Mouse (Mus musculus) neural tube, embryonic 13.5 days (tissue): ENCODE results near the gene Ogn. TPM values are rescaled to one million over a fixed set of nuclear protein-coding genes. Genes with fewer than 3 reads are reported as not detected.

Experiments
- ATAC-seq: fragments of 200-750 bp; cut with Nextera tagmentation; 2 replicates; pipeline ENCODE4 v1.8.0; 2017; ENCODE audit warnings: low read depth, mild to moderate bottlenecking, moderate TSS enrichment, moderate library complexity
- H3K27ac ChIP-seq: fragments of 300-500 bp; sonication (generic); replicated peaks from 2 replicates; pipeline ENCODE4 v1.5.1; 2015; ENCODE audit warnings: moderate library complexity, mild to moderate bottlenecking, inconsistent platforms
- H3K27me3 ChIP-seq: fragments of 300-500 bp; sonication (generic); 2 replicates; pipeline ENCODE4 v1.6.1; 2015; ENCODE audit warnings: mild to moderate bottlenecking, inconsistent platforms
- H3K36me3 ChIP-seq: fragments of 300-500 bp; sonication (generic); 2 replicates; pipeline ENCODE4 v1.6.1; 2015; ENCODE audit warnings: mild to moderate bottlenecking, inconsistent platforms
- H3K4me1 ChIP-seq: fragments of 300-500 bp; sonication (generic); replicated peaks from 2 replicates; pipeline ENCODE4 v1.6.1; 2015; ENCODE audit warnings: inconsistent platforms
- H3K4me2 ChIP-seq: fragments of 300-500 bp; sonication (generic); 2 replicates; pipeline ENCODE4 v1.6.1; 2015; ENCODE audit warnings: inconsistent platforms, mild to moderate bottlenecking, moderate library complexity
- H3K4me3 ChIP-seq: fragments of 300-500 bp; sonication (generic); 2 replicates; pipeline ENCODE4 v1.5.1; 2015; ENCODE audit warnings: mild to moderate bottlenecking, inconsistent platforms
- H3K9ac ChIP-seq: fragments of 300-500 bp; sonication (generic); 2 replicates; pipeline ENCODE4 v1.6.1; 2015; ENCODE audit warnings: moderate library complexity, mild to moderate bottlenecking, inconsistent platforms
- H3K9me3 ChIP-seq: fragments of 300-500 bp; sonication (generic); 2 replicates; pipeline ENCODE4 v1.6.1; 2016; ENCODE audit warnings: inconsistent platforms
- WGBS: fragments of 180-500 bp; shearing (Covaris S2); methylation state at CpG from one replicate; pipeline ENCODE4 v1.1.7; 2015; 5-methylcytosine and 5-hydroxymethylcytosine counted together
- polyA plus RNA-seq: library from polyadenylated mRNA; unstranded; fragments of >200 nt; fragmentation: Nextera tagmentation; extraction: Ambion mirVana; gene quantifications from 2 replicates; pipeline ENCODE4 v1.2.1, GENCODE M21; 2015

The Ogn gene
- polyA plus RNA-seq, 1 experiment from 2014 or later = 17.0 TPM

DNA sequence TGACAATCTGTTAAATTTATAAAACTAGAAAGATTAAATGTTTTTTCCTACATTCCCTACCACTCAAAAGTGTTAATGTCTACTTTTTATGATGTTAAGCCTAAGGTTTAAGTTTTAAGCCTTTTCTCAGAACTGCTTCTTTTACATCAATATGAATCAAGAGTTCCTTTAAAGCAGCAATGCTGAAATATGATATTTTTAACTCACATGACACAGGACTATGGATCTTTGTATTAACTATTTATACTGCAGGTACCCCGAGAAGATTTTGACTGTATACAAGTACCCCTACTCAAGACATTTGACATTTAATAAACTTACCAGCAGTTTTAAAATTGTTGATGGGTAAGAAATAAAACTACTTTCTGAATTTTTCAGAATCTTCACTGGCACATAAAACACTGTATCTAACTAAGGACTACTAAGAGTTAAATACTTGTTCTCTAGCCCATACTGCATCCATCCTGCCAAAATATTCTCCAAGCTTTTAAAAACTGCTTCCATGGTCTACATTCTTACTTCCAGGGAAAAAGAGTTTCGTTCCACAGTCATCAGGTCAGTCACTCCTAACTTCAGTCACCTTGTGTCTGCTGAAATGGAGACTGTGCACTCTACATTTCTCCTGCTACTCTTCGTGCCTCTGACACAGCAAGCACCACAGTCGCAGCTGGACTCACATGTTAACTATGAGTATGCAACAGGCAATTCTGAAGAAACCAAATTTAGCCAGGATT lies 910 bp downstream of the Ogn start:
- no peak for ATAC-seq
- no peak overlapping the region for H3K4me3 ChIP-seq
- no peak overlapping the region for H3K27ac ChIP-seq
- no peaks in the 10 kb centered on the region for H3K4me1 ChIP-seq
- WGBS = 83% methylated on average over 4 of the region's 4 CpGs
- H3K27me3 ChIP-seq = no peaks in the 10 kb centered on the region
- H3K9me3 ChIP-seq = no peaks in the 10 kb centered on the region
- 0 out of 2 replicates have a peak overlapping the region, but pooled peaks have one; percentile 13 for H3K4me2 ChIP-seq
- H3K9ac ChIP-seq = no peak overlapping the region
- H3K36me3 ChIP-seq = no peaks in the 10 kb centered on the region

DNA sequence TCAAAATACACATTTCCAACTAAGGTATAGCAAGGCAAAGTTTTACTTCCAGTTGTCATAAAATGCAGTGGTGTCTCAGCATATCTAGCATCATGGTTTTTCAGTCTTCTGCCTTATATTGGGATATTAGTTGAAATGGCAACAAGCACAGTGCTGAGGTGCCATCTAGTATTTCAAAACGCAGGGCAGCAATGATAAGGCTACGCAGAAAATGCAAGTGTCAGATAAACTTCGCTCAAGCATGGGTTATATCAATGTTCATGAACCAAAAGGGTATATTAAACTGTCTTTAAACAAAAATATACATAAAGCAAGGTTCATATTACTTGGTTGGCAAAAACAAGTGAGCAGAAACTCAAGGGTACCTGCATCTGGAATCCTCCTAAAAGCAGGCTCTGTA lies 9.2 kb downstream of the Ogn start:
- no peak overlapping the region for H3K27ac ChIP-seq
- 92% methylated on average over 3 of the region's 3 CpGs for WGBS

DNA sequence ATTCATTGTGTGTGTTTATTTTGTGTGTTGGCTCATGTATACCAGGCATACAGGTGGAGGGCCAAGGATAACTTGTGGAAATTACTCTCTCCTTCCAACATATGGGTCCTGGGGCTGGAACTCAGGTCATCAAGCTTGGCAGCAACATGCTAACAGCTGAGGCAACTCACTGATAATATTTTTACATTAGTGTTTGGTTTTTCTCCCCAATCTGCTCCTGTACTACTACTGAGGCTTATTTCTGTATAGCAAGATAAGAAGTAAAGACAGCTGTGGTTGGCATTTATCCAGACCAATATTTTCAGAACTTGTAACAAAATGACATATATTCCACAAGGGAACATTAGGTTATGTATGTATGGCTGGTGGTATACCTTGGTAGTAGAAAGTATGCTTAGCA lies 10.5 kb downstream of the Ogn start:
- H3K36me3 ChIP-seq = no peaks in the 10 kb centered on the region
- no peak overlapping the region for H3K9ac ChIP-seq
- no peaks in the 10 kb centered on the region for H3K27me3 ChIP-seq
- H3K27ac ChIP-seq = no peak overlapping the region
- H3K4me2 ChIP-seq = no peak overlapping the region
- no peak for ATAC-seq
- H3K4me3 ChIP-seq = no peak overlapping the region
- no peaks in the 10 kb centered on the region for H3K4me1 ChIP-seq
- no peaks in the 10 kb centered on the region for H3K9me3 ChIP-seq

More for the DNA sequence above, 9.2 kb downstream of the Ogn start:
- no peaks in the 10 kb centered on the region for H3K9me3 ChIP-seq
- ATAC-seq = no peak
- H3K4me2 ChIP-seq = no peak overlapping the region
- H3K36me3 ChIP-seq = no peaks in the 10 kb centered on the region
- H3K9ac ChIP-seq = no peak overlapping the region
- no peak overlapping the region for H3K4me3 ChIP-seq
- H3K4me1 ChIP-seq = no peaks in the 10 kb centered on the region
- no peaks in the 10 kb centered on the region for H3K27me3 ChIP-seq

DNA sequence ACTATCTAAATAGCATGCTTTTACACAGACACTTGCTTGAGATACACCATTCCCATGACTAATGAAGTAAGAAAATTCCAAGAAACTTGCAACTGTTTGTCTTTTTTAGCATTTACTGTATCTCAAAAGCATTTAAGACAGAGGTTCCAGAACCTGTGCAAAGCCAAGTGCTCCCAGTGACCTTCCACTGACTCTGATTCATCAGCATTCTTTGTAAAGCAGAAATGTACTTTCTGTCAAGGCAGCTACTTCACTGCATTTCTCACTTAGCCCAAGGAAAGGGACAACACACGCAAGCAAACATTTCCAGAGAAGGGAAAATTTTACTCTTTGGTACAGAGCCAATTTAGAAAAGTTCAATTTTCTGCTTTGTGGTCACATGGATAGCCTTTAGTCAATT lies 15.4 kb downstream of the Ogn start:
- H3K4me3 ChIP-seq = no peak overlapping the region
- 80% methylated on average over 1 of the region's 1 CpGs for WGBS
- no peak for ATAC-seq
- H3K4me2 ChIP-seq = no peak overlapping the region
- no peak overlapping the region for H3K27ac ChIP-seq
- no peaks in the 10 kb centered on the region for H3K4me1 ChIP-seq
- no peaks in the 10 kb centered on the region for H3K9me3 ChIP-seq
- H3K27me3 ChIP-seq = no peaks in the 10 kb centered on the region
- no peak overlapping the region for H3K9ac ChIP-seq
- no peaks in the 10 kb centered on the region for H3K36me3 ChIP-seq

DNA sequence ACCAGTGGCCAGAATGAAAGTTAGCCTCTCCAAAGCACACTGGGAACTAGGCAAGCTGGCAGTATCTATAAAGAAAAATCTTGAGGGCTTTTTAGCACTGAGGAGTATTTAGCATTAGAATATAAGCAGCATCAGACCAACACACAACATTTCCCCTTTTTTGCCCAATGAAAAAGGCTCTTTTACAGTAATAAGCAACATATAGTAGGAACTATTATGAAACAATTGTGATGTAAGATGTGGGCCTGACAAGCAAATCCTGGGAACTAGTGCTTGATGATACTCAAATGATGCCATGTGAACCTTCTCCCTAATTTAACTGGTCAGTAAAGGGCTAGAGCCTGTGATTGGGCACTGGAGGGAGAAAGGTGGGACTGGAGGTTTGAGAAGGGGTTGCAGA lies 20.3 kb downstream of the Ogn start:
- no peak overlapping the region for H3K4me3 ChIP-seq
- no peak overlapping the region for H3K27ac ChIP-seq
- H3K27me3 ChIP-seq = no peaks in the 10 kb centered on the region
- H3K4me2 ChIP-seq = no peak overlapping the region
- H3K36me3 ChIP-seq = no peaks in the 10 kb centered on the region
- no peak overlapping the region for H3K9ac ChIP-seq
- no peak for ATAC-seq
- H3K9me3 ChIP-seq = no peaks in the 10 kb centered on the region
- no peaks in the 10 kb centered on the region for H3K4me1 ChIP-seq

DNA sequence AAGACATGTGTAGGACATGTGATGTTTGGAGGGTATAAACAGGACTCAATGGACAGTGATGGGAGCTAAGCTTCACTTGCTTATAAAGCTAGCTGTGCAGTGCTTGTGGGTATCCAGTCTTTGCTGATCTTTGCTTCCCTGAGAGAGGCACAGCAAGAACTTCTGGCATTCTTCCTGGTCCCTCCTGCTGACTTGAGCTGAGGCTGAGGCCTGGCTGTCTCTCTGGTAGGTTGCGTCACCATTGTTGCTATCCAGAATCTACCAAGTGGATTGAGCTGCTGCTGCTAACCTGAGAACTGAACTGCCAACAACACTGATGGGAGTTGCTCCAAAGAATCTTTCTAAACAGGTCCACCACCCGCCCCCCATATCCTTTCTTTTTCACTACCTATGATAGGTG lies 21.2 kb downstream of the Ogn start:
- no peaks in the 10 kb centered on the region for H3K4me1 ChIP-seq
- H3K27ac ChIP-seq = no peak overlapping the region
- WGBS = 86% methylated on average over 2 of the region's 2 CpGs
- H3K9me3 ChIP-seq = no peaks in the 10 kb centered on the region
- no peak for ATAC-seq
- no peak overlapping the region for H3K4me2 ChIP-seq
- H3K27me3 ChIP-seq = no peaks in the 10 kb centered on the region
- no peak overlapping the region for H3K4me3 ChIP-seq
- H3K36me3 ChIP-seq = no peaks in the 10 kb centered on the region
- H3K9ac ChIP-seq = no peak overlapping the region

DNA sequence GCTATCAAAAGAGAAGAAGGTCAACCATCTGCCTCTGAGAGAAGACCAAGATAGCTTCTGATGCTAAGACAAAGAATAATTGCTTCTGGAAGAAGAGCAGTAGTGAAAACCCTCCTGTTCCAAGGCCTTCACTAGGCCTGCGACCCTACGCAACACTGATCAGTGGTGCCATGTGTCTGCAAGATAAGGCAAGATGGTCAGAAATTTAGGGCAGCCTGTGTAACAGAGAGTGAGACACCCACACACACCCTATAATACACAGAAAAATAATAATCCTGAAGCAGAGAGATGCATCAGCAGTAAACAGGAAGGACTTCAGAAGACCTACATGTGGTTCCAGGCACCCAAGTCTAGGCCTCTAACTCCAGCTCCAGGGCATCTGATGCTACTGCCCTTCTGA lies 32.1 kb downstream of the Ogn start:
- no peaks in the 10 kb centered on the region for H3K9me3 ChIP-seq
- WGBS = 94% methylated on average over 2 of the region's 2 CpGs
- H3K9ac ChIP-seq = no peak overlapping the region
- H3K36me3 ChIP-seq = no peaks in the 10 kb centered on the region
- H3K4me2 ChIP-seq = no peak overlapping the region
- no peak overlapping the region for H3K4me3 ChIP-seq
- no peaks in the 10 kb centered on the region for H3K27me3 ChIP-seq
- no peaks in the 10 kb centered on the region for H3K4me1 ChIP-seq
- no peak overlapping the region for H3K27ac ChIP-seq
- ATAC-seq = no peak

DNA sequence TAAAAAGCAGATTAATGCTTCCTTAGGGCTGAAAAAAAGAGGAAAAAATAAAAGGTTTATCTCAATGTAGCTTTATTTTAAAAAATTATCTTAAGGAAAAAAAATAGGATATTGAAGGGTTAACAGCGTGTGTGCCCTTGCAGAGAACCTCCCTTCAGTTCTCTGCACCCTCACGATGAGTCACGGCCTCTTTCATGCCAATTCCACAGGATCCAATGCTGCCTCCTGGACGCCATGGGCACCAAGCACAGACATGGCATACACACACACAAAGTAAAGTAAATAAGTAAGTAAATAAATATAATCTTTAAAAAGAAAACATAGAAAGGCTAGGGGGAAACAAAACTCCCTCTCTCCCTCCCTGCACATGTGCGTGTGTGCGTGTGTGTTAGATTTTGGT lies 34.8 kb downstream of the Ogn start:
- Histone ChIP-seq H3K27me3 (no peaks in the 10 kb centered on the region), H3K4me3 (no peak overlapping the region), H3K27ac (no peak overlapping the region), H3K36me3 (no peaks in the 10 kb centered on the region), H3K9ac (no peak overlapping the region), H3K4me2 (no peak overlapping the region), H3K4me1 (no peaks in the 10 kb centered on the region), H3K9me3 (no peaks in the 10 kb centered on the region)
- 82% methylated on average over 6 of the region's 6 CpGs for WGBS
- no peak for ATAC-seq

DNA sequence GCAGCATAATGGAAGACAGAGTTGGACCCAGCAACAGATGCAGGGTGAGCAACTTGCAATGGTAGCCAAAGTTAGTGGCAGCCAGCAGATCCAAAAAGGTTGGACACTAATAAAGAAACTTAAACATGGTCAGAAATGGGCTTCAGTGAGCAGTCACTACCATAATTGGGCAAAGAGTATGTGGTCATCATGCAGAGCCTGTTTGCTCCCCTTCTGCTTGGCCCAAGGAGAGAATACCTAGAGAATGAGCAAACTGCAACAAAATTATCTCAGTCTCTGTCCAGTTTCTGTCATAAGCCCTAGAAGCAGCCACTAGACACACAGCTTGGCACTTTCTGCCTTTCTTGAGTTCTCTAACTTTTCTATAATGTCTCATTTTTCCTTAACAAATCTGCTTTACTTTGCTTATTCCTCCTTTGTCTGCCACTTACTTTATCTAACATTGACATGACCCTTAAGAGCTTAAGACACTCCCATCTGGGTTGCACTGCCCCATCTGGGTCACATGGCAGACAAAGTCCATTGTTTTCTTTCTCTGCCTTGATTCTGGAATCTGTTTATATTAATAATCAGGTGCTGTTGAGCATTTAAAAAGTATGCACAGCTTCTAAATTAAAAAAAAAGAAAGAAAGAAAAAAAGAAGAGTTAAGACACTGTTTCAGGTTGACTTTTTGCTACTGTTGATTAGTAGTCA lies 36.0 kb downstream of the Ogn start:
- no peak for ATAC-seq
- H3K9me3 ChIP-seq = no peaks in the 10 kb centered on the region

DNA sequence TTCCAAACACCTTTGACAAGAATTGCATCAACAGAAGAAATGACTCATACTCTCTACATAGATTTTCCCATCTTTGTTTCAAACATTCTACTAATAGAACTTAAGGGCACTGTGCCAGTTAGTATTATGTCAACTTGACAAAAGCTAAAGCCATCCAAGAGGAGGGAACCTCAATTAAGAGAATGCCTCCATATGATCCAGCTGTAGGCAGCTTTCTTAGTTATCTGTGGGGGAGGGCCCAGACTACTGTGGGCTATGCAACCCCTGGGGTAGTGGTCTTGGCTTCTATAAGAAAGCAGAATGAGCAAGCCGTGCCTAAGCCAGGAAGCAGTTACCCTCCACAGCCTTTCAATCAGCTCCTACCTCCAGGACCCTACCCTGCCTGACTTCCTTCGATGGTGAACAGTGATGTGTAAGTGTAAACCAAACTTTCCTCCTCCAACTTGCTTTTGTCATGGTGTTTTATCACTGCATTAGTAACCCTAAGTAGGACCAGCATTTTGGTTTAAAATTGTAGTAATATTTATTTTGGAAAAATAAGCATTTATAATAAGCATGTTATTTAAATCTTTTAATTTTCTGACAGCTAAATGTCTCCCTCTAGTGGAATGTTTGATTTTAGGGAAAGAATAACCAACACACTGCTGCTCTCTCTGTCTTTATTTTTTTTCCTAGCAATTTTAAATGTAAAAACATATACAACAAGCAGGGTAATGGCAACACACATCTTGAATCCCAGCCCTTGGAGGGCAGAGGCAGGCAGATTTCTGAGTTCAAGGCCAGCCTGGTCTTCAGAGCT lies 37.1 kb downstream of the Ogn start:
- no peak for ATAC-seq
- Histone ChIP-seq H3K9me3 (no peaks in the 10 kb centered on the region), H3K4me3 (no peak overlapping the region), H3K9ac (no peak overlapping the region), H3K4me1 (no peaks in the 10 kb centered on the region), H3K27ac (no peak overlapping the region), H3K27me3 (no peaks in the 10 kb centered on the region), H3K36me3 (no peaks in the 10 kb centered on the region), H3K4me2 (no peak overlapping the region)
- WGBS = 77% methylated on average over 2 of the region's 2 CpGs

More for the DNA sequence above, 36.0 kb downstream of the Ogn start:
- Histone ChIP-seq H3K27me3 (no peaks in the 10 kb centered on the region), H3K4me1 (no peaks in the 10 kb centered on the region), H3K36me3 (no peaks in the 10 kb centered on the region), H3K9ac (no peak overlapping the region), H3K4me3 (no peak overlapping the region), H3K27ac (no peak overlapping the region), H3K4me2 (no peak overlapping the region)

DNA sequence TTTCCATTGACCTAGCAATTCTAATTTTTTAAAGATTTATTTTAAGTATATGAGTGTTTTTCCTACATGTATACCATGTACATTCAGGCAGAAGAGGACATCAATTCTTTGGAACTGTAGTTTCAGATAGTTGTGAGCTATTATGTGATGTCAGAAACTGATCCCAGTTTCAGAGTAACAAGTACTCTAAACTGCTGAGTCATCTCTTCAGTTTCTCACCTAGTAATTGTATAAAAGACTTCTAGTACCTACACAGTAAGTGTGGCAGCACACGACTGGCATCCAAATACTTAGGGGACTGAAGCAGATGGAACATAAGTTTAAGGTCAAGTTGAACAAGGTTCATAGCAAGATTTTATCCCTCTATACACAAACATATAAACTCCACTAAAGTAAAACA lies 38.2 kb downstream of the Ogn start:
- no peaks in the 10 kb centered on the region for H3K4me1 ChIP-seq
- H3K36me3 ChIP-seq = no peaks in the 10 kb centered on the region
- WGBS = 90% methylated on average over 1 of the region's 1 CpGs
- no peak overlapping the region for H3K4me2 ChIP-seq
- no peak overlapping the region for H3K27ac ChIP-seq
- no peak overlapping the region for H3K4me3 ChIP-seq
- no peaks in the 10 kb centered on the region for H3K9me3 ChIP-seq
- no peaks in the 10 kb centered on the region for H3K27me3 ChIP-seq
- no peak for ATAC-seq
- H3K9ac ChIP-seq = no peak overlapping the region

DNA sequence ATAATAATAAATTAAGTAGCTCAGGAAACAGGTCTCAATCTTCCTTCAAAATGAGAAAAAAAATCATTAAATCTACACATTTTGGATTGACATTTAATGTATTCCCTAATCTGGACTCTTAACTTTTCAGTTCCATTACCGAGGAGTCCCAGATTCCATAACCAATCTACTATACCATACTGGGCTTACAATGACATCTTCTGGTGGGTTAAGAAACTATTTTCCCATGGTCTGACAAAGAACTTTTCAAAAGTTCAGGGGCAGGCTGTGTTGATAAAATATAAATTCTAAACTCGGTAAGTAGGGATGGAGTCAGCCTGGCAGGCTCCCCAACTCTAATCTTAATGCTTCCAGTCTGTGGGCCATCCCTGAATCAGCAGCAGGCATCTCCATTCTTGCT lies 43.3 kb downstream of the Ogn start:
- Histone ChIP-seq H3K27ac (no peak overlapping the region), H3K4me3 (no peak overlapping the region), H3K9me3 (no peaks in the 10 kb centered on the region), H3K4me1 (peaks cover 23% of the 10 kb centered on the region), H3K4me2 (0 out of 2 replicates have a peak overlapping the region, but pooled peaks have one; percentile 92), H3K36me3 (peaks cover 7% of the 10 kb centered on the region), H3K27me3 (no peaks in the 10 kb centered on the region), H3K9ac (no peak overlapping the region)
- ATAC-seq = no peak
- WGBS = 48% methylated on average over 2 of the region's 2 CpGs
